Comparison of ENCODE assay signal across 8 mouse cellular contexts in the genomic region with DNA sequence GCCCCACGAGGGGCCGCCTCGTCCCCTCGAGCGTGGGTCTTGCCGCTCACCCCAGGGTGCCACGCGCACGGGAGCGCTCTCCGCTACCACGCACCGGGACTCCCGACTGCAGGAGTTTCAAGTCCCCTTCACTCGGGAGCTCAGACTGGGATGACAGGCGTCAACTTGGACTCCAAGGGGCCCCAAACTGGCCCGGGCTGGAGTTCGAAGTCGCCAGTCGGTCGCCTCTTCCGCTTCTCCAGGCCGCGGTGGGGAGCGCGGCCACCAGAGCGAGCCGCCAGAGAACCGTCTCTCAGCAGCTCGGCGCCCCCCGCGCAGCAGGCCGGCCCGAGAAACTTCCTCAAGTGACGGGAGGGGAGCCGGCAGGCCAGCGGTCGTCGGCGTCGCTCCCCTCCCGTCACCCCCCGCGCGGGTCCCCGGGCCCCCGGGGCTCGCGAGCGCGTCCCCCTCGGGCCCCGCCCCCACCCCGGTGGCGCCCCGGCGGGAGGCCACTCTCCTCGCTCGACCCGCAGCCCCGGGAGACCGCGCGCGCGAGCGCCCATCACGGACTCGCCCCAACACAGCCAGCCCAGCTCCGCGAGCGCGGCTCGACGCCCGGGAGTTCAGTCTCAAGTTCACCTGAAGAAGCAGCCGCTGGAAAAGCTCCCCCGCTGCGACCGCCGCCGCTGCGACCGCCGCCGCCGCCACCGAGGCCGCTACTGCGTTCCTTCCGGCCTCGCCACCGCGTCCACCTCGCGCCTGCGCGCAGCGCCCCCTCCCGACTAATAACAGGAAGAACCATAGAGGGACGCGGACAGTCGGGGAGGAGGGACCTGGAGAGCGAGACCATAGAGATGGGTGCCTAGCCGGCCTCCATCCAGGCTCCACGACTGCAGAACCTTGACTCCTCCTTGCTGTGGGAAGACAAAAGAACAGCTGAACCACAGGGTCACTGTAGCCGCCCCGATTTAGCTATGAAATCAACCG. TPM values are rescaled to one million over a fixed set of nuclear protein-coding genes. Genes with fewer than 3 reads are reported as not detected.
DNase-seq lines count a peak whose midpoint lies in the region; ATAC-seq lines count a peak whose summit lies in the region.

A gene (minus strand): TSS at position 714 of the 966 bp plus-strand sequence.

- H3K27ac ChIP-seq in hindbrain, embryonic 11.5 days (ENCODE audit: low read depth, low read length) = peak within 1 kb of the TSS; percentile 88

- ATAC-seq in hindbrain, embryonic 11.5 days (ENCODE audit: low FRiP score) = peak; percentile 96

- no peaks in the 10 kb centered on the region for H3K4me1 ChIP-seq in hindbrain, embryonic 11.5 days (replicated peaks; ENCODE audit: control insufficient read depth, insufficient read depth, low read length)

- no peaks in the 10 kb centered on the region for H3K9me3 ChIP-seq in hindbrain, embryonic 11.5 days (ENCODE audit: control insufficient read depth, low read length)

- 1% methylated on average over 100 of the region's 110 CpGs for WGBS in hindbrain, embryonic 11.5 days

- H3K4me2 ChIP-seq in hindbrain, embryonic 11.5 days (replicated peaks; ENCODE audit: low read depth, low read length) = peak within 1 kb of the TSS; percentile 92

- peak; percentile 97 for DNase-seq in Muller cell, postnatal 12 days (ENCODE audit: inconsistent ontology term)
- peak; percentile 95 for DNase-seq in cerebellum, adult 9-11 months
- peak; percentile 88 to 97 for DNase-seq in frontal cortex, adult 2 months (ENCODE audit: extremely low spot score in 1 of 2, low spot score in 1 of 2)
- peak; percentile 94 for DNase-seq in hindbrain, embryonic 11.5 days (ENCODE audit: low spot score)
- peak; percentile 96 to 97 for DNase-seq in layer of hippocampus, postnatal 10 days (ENCODE audit: low spot score in 2 of 2)
- peak; percentile 96 for DNase-seq in lung, postnatal 10 days
- DNase-seq in ovary, postnatal 36 days (ENCODE audit: low spot score) = peak; percentile 93
- peak; percentile 80 for DNase-seq in thymus, postnatal 25 days

- peak within 1 kb of the TSS; percentile 94 for H3K4me3 ChIP-seq in hindbrain, embryonic 11.5 days (ENCODE audit: low read depth, low read length)

- H3K27me3 ChIP-seq in hindbrain, embryonic 11.5 days (ENCODE audit: control insufficient read depth, insufficient read depth, low read length) = no peaks in the 10 kb centered on the region

- peak within 1 kb of the TSS; percentile 92 for H3K9ac ChIP-seq in hindbrain, embryonic 11.5 days (ENCODE audit: low read depth, low read length)

- no peaks in the 10 kb centered on the region for H3K36me3 ChIP-seq in hindbrain, embryonic 11.5 days (ENCODE audit: control insufficient read depth, insufficient read depth, low read length)

RNA-seq across cellular contexts. Expression of the gene that starts here (rescaled TPM):
- 29.7 and 33.4 TPM in 2 replicates for polyA plus RNA-seq in frontal cortex, adult 2 months (2012; rRNA removed)
- polyA plus RNA-seq in hindbrain, embryonic 11.5 days (2014; fragmentation: Nextera tagmentation; extraction: Ambion mirVana) = 31.1 and 49.5 TPM in 2 replicates
- 10 to 100 TPM; 42.4 to 44.5 TPM for total RNA-seq in layer of hippocampus, postnatal 10 days (2021)

Comparison
In these comparisons a context has a peak if more than half of its experiments do, and no peak if none do; other contexts are left out.
1. Peak in every context shown above with its lines: DNase-seq, ATAC-seq, H3K4me3 ChIP-seq and H3K27ac ChIP-seq.